Mouse (Mus musculus) gastrocnemius, postnatal 4 days (tissue): ENCODE data around the gene Adam26a. TPM values are rescaled to one million over a fixed set of nuclear protein-coding genes. Genes with fewer than 3 reads are reported as not detected.
"Not testable (repeated sequence)": the region's sequence is repeated elsewhere in the genome, so short reads cannot be mapped to it uniquely, and the experiment has no call there.

Experiments used
- DNase-seq, 2 experiments: peaks; one replicate each; pipeline ENCODE4 v3.0.0; 2021 to 2022; ENCODE audit warnings: low spot score in 2 of 2, mixed read lengths in 2 of 2
- long read RNA-seq, 2 experiments: library from polyadenylated mRNA; stranded (forward); transcript quantifications; one replicate each; pipeline ENCODE4 v2.0.0; 2021
- total RNA-seq, 2 experiments: library from RNA; stranded (reverse); gene quantifications; 2 replicates each; pipeline ENCODE4 v1.2.3; 2021

Gene Adam26a
- total RNA-seq = not detected
- long read RNA-seq, experiment 1 = 0 reads
- long read RNA-seq, experiment 2 = 0 reads

- DNase-seq = not testable (repeated sequence)
These were observed at the start of gene Adam26a for GRCm38 (mm10) chr8:43576607-43577006. Gene Adam26a, minus strand, starts transcription at chr8:43576707.

- DNase-seq = no peak
These were observed 39.5 kb upstream of the Adam26a start for GRCm38 (mm10) chr8:43616046-43616445.

- not testable (repeated sequence) for DNase-seq
These were observed 27.1 kb upstream of the Adam26a start for GRCm38 (mm10) chr8:43603657-43604056.

GRCm38 (mm10) chr8:43603166-43603565 is 26.7 kb upstream of the Adam26a start:
- DNase-seq = not testable (repeated sequence)

DNA sequence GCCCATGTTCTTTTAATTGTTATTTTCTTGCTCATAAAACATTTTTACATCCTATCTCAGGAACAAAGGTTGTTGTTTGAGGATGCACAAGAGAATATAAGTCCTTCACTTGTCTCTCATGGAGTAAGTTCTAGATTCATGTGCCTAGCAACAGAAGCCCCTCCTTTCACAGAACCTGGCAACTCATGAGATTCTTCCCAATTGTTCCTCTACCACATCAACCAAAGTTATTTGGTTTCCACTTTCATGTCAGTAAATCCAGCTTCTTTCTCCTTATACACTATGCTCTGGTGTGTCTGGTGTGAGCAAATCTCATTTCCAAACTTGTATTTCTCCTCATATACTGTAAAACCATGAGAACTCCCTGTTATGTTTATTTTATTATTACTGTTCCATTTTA is 48.5 kb downstream of the Adam26a start, which contains the start of gene Adam26b:
Adam26b (minus strand) TSS at position 101 of the 400 bp plus-strand sequence.
- DNase-seq = not testable (repeated sequence)

Other genes starting within 250 kb of the Adam26a start
- gene Adam26b, start 48.6 kb downstream of the Adam26a start, total RNA-seq = not detected
- not detected for gene Gm5346, start 50.6 kb upstream of the Adam26a start, total RNA-seq
- not detected for gene Adam34, start 133.3 kb upstream of the Adam26a start, total RNA-seq